Mouse (Mus musculus) thymus, postnatal 14 days (tissue): Measurements from ENCODE around the gene Alyref.
A peak's percentile ranks its signal among the peaks of the same experiment; 100 is the strongest.

Source experiments
- DNase-seq: peaks from one replicate; pipeline ENCODE4 v3.0.0; 2021

The Alyref gene

DNA sequence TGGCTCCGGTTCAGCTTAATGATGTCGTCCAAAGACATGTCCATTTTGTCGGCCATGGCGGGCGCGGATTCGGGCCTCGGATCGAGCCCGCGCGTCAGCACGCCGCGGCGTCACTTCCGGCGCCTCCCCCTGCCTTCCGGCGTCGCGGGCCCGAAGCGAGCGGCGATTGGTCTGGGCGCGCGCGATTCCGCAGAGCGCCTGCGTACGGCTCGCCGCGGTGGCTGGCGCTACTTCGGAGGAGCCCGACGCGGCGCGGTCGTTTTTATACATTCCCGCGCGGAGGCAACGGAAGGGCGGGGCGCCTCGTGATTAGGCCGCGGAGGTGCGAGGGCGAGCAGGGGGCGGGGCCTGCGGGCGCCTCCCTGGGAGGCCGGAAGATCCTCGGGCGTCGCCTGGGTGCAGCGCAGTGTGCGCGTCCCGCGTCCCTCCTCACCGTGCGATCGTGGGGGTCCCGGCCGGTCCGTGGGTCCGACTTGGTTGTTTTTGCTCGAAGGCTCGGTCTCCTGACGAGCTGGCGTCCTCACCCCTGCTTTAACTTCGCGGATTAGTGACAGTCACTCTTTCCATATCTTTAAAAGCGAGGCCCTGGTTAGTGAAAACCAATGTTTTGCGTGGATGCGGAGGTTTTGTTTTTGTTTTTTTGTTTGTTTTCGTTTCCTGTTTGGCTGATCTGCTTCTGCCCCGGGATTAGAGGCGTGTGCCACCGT, at the start of gene Alyref, which contains the start of gene Anapc11:
Alyref (minus strand) TSS at position 83 of the 707 bp plus-strand sequence.
Anapc11 (plus strand) TSS at position 139 of the 707 bp plus-strand sequence.
- peak; percentile 97 for DNase-seq

- DNase-seq = peak; percentile 13
Observed at GRCm38 (mm10) chr11:120647047-120647830, 49.1 kb upstream of the Alyref start.

- DNase-seq = peak; percentile 96
Observed at GRCm38 (mm10) chr11:120643601-120643987, 45.4 kb upstream of the Alyref start, which contains the start of gene Pycr1. Gene Pycr1 (minus strand): TSS chr11:120643769.

GRCm38 (mm10) chr11:120642939-120643600, 44.9 kb upstream of the Alyref start:
- peak; percentile 48 for DNase-seq

GRCm38 (mm10) chr11:120641869-120642268, 43.7 kb upstream of the Alyref start:
- no peak for DNase-seq

DNA sequence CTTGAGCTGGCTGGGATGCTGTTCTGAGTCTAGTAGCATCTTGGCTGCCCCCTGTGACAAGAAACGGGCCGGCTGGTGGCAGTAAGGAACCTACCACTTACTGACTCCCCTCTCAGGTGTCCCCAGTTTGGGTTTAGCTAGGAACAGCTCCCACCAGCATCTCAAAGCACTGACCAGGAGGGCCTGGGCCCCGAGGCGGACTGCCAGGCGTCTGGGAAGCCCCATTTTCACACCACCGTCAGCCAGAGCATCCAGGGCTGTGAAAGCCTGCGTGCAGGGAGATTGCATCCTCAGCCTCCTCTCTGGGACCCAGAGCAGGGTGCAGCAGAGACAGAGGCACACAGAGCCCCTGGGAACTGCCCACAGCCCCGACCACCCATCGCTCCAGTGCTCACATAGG, 43.1 kb upstream of the Alyref start:
- no peak for DNase-seq

GRCm38 (mm10) chr11:120634810-120635209, 36.6 kb upstream of the Alyref start:
- no peak for DNase-seq

GRCm38 (mm10) chr11:120633520-120634343, 35.6 kb upstream of the Alyref start, which contains the start of gene Mafg:
Gene Mafg (minus strand): TSS chr11:120633600.
- peak; percentile 91 for DNase-seq

DNA sequence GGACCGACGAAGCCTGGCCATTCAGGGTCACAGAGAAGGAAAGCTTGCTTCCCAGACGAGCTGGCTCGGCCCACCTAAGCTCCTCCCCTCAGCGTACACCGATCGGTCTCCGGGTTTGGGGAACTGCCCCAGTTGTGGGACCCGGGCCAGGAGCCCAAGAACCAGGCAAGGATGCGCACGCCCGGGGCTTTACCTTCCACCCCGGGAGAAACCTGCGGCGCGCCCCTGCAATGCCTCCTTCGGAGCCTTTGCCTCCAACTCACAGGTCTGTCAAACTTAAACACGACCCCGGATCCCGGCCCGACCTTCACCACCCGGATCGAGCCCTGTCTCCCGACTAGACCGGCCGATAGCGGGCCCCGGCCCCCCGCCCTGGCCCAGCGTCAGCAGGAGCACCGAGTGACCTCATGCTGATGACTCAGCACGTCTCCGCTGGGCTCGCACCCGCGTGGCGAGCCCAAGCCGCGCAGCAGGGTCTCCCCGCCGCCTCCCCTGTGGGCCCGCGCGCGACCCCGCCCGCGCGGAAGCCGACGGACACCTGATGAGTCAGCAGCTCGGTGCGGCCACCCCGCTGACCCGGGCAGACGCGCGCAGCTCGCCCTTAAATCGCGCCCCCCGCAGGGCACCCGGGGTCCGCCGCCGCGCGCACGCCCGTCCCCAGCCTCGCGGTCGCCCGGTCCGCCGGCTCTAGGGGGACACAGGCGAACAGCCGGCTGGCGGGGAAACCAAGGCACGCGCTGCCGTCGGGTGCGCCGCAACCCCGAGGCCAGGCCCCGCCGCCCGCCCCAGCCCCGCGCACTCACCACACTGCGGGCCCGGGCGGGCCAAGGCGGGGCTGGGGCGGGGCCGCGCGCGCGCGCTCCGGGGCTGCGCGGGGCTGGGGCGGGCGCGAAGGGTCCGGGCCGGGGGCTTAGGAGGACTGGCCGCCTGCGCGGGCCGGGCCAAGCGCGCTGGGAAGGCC, 34.7 kb upstream of the Alyref start:
- peak; percentile 60 for DNase-seq

DNA sequence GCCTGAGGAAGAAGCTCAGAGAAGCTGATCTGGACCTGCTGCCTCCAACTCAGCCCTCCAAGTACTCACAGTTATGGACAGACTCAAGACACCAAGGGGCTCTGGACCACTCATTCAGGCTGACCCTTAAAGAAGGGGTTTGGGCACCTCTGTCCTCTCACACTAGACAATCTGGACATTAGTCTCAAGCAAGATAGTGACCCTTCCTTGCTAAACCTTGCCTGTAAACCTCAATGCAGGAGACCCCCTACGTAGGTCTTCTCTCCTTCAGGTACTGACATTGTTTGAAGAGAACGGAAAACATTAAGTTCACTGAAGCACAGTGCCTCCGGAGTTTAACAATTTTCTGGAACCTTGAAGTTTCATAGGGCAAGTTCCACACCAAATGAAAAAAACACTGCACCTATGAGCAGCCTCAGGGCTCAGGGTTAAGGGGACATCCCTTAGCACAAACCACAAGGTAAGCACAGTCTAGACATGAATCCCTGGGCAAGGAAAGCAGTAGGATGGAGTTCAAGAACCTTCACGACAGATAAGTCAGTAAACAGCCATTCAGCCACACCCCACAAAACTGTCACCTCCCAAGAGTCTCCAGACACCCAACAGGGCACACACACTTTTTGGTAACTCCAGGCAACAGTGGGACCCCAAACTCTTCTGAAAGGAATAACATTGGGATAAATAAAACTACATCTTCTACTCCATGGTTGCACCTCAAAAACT, 33.7 kb upstream of the Alyref start:
- no peak for DNase-seq

GRCm38 (mm10) chr11:120630881-120631725, 32.9 kb upstream of the Alyref start:
- peak; percentile 50 for DNase-seq

DNA sequence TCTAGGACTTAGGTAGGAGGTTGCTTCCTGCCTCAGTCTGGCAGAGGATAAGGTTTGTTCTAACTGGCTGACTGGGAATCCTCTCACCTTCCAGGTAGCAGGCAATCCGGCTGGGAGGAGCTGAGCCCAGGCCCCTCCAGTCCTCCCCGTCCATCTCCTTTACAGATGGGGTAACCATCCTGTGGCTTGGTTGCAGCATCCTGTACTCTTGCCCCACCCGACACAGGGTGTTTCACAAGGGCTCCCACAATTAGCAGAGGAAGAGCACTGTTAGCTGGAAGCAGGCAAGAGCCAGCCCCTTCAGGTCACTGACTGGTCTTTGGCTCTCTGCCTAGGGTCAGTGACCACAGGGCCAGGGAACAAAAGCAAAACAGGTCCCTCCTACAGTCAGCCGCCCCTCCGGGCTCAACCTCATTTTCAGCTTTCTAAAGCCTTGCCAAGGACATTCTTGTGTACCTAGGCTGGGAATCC, 32.3 kb upstream of the Alyref start:
- DNase-seq = no peak

- no peak for DNase-seq
Observed at GRCm38 (mm10) chr11:120629911-120630310, 31.7 kb upstream of the Alyref start.

DNA sequence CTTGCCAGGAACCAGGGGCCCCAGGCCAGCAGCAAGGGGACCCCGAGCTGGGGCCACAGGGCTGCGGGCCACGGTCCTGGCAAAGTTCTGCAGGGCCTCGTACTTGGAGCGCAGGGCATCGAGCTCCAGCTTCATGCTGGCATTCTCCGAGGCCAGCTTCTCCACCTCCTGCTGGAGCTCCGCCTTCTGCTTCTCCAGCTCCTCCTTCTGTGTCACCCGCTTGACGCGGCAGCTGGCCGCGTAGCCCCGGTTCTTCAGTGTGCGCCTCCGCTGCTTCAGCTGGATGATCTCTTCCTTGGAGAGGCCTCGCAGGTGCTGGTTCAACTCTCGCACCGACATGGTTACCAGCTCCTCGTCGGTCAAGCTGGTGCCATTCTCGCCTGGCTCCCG, 31.2 kb upstream of the Alyref start:
- peak; percentile 83 for DNase-seq

GRCm38 (mm10) chr11:120628601-120629340, 30.6 kb upstream of the Alyref start:
- no peak for DNase-seq

DNA sequence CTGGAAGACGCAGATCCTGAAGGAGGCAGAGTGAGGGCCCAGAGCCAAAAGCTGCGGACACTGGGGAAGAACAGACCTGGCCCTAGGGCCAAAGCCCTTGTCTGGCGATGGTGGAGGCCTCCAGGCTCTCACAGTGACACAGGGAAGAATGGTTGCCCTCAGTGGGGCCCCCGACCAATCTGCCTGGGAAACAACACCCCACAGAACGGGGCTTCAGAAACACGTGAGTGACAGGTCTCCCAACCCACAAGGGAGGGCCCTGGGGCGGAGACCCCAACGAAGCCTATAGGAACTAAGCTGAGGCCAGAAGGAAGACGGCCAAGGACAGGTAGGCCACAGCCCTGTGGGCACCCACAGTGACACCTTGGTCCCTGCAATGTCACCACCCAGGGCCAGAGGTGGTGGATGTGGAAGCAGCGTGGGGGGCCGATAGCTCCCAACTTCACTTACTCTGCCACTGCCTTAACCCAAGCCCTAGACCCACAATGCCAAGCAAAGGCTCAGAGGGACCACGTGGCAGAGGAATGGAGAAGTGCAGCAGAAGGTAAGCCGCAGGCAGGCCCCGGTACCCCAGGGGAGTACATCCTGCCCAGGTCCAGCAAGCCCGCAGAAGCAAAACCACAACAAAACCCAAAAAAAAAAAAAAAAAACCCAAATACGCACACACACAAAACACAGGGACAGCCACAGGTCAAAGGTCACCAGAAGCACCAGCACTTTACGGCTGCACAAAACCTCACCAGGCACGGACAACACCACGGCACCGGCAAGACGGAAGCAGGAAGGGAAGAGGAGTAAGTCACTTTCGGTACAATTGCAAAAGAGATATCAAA, 29.5 kb upstream of the Alyref start:
- DNase-seq = peak; percentile 77

- DNase-seq = no peak
Observed at GRCm38 (mm10) chr11:120626785-120627467, 28.8 kb upstream of the Alyref start.
